Mouse (Mus musculus) C2C12 (cell line): ENCODE results near the gene Prkg1.

Source experiments
- CTCF ChIP-seq: IDR thresholded peaks from one replicate; pipeline ENCODE4 v1.5.1; 2011; ENCODE audit not compliant: control insufficient read depth, insufficient read depth, insufficient read length
- FOSL1 ChIP-seq: IDR thresholded peaks from one replicate; pipeline ENCODE4 v1.8.0; 2011; ENCODE audit warnings: mild to moderate bottlenecking, low read length; ENCODE audit not compliant: poor library complexity, insufficient read depth, severe bottlenecking
- MAX ChIP-seq: IDR thresholded peaks from one replicate; pipeline ENCODE4 v1.6.1; 2011; ENCODE audit warnings: mild to moderate bottlenecking, control low read depth
- USF1 ChIP-seq: IDR thresholded peaks from one replicate; pipeline ENCODE4 v1.6.1; 2011; ENCODE audit warnings: low read depth, mild to moderate bottlenecking, control low read depth, moderate library complexity

DNA sequence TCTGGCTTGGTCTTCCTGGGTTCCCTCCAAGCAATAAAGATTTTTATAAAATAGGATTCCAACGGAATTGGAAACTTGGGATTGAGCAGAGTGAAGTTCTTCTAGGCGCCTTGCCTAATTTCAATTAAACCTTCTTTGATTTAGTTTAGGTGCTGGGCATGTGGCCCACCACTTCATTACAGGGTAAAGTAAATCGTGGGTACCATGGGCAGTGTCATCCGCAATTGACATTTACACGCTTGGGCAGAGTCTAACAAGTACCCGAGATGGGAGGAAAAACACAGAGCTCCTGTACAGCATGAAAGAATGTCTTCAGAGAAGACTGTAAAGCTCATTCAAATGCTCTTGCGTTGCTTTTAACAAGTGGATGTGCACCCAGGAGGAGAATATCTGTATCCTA lies 622.9 kb downstream of the Prkg1 start:
- TF ChIP-seq CTCF (no peak), MAX (no peak), USF1 (no peak), FOSL1 (no peak)
